Mouse (Mus musculus) lung, adult 2 months (tissue): ENCODE data around the gene Abcc9.

Experiments used
- CTCF ChIP-seq: fragments of 200-500 bp; IDR thresholded peaks from 2 replicates; pipeline ENCODE4 v1.5.1; 2011; ENCODE audit warnings: mild to moderate bottlenecking, low read length, control low read depth; ENCODE audit not compliant: insufficient read depth
- POLR2A ChIP-seq: fragments of 200-500 bp; IDR thresholded peaks from 2 replicates; pipeline ENCODE4 v1.6.1; 2011; ENCODE audit warnings: low read depth, mild to moderate bottlenecking, control low read depth, low read length, borderline replicate concordance; ENCODE audit errors: extremely low read depth

DNA sequence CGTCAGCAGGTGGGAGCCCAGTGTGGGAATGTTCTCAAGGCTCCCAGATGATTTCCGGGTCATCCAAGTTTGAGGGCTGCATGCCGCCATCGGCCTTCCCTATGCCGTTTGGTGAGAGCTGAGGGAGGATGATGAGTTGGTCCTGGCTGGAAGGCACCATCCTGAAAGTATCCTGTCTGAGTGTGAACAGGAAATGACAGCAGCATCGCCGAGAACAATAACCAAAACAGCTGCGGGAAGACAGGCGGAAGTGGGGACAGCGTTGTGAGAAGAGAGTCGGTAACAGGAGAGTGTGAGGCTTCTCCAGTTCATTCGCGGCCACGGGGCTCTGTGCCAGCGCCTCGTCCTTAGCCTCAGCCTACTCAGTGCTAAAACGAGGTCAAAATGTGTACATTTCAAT, 163.6 kb downstream of the Abcc9 start:
- TF ChIP-seq CTCF (no peak), POLR2A (no peak)
